Mouse (Mus musculus) forebrain, postnatal 0 days (tissue): ENCODE data around the gene Mllt1. TPM values are rescaled to one million over a fixed set of nuclear protein-coding genes. Genes with fewer than 3 reads are reported as not detected.

Experiments
- ATAC-seq: fragments of 200-750 bp; cut with Nextera tagmentation; 2 replicates; pipeline ENCODE4 v1.8.0; 2017; ENCODE audit warnings: mild to moderate bottlenecking, moderate library complexity
- DNase-seq: peaks from one replicate; pipeline ENCODE4 v3.0.0-alpha.2; 2015
- H3K27ac ChIP-seq: fragments of 300-500 bp; sonication (generic); 2 replicates; pipeline ENCODE4 v1.5.1; 2014; ENCODE audit warnings: low read depth, mild to moderate bottlenecking, antibody characterized with exemption, low read length, moderate library complexity, mixed read lengths
- H3K27me3 ChIP-seq: fragments of 300-500 bp; sonication (generic); 2 replicates; pipeline ENCODE4 v1.6.1; 2014; ENCODE audit warnings: mild to moderate bottlenecking, low read length, mixed read lengths; ENCODE audit not compliant: insufficient read depth
- H3K36me3 ChIP-seq: fragments of 300-500 bp; sonication (generic); 2 replicates; pipeline ENCODE4 v1.6.1; 2014; ENCODE audit warnings: mild to moderate bottlenecking, moderate library complexity; ENCODE audit not compliant: insufficient read depth
- H3K4me1 ChIP-seq: fragments of 300-500 bp; sonication (generic); 2 replicates; pipeline ENCODE4 v1.6.1; 2014; ENCODE audit warnings: antibody characterized with exemption; ENCODE audit not compliant: insufficient read depth
- H3K4me2 ChIP-seq: fragments of 300-500 bp; sonication (generic); 2 replicates; pipeline ENCODE4 v1.6.1; 2014; ENCODE audit warnings: low read depth, mild to moderate bottlenecking, moderate library complexity
- H3K4me3 ChIP-seq: fragments of 300-500 bp; sonication (generic); 2 replicates; pipeline ENCODE4 v1.5.1; 2014; ENCODE audit warnings: low read depth, low read length, mixed read lengths
- H3K9ac ChIP-seq: fragments of 300-500 bp; sonication (generic); 2 replicates; pipeline ENCODE4 v1.6.1; 2014; ENCODE audit warnings: mild to moderate bottlenecking
- H3K9me3 ChIP-seq: fragments of 300-500 bp; sonication (generic); 2 replicates; pipeline ENCODE4 v1.6.1; 2016; ENCODE audit warnings: low read length
- CTCF ChIP-seq: sonication (generic); IDR thresholded peaks from 2 replicates; pipeline ENCODE4 v1.5.1; 2016; ENCODE audit warnings: antibody characterized with exemption, control low read depth, low read depth
- WGBS: fragments of 180-500 bp; shearing (Covaris S2); extraction: QIAGEN DNeasy Blood & Tissue Kit; methylation state at CpG from one replicate; pipeline ENCODE4 v1.1.7; 2014; 5-methylcytosine and 5-hydroxymethylcytosine counted together
- polyA plus RNA-seq: library from polyadenylated mRNA; unstranded; fragments of >200 nt; fragmentation: Nextera tagmentation; extraction: Ambion mirVana; gene quantifications from 2 replicates; pipeline ENCODE4 v1.2.1, GENCODE M21; 2015
- total RNA-seq: library from RNA; depleted of rRNA; stranded (reverse); fragments of >200 nt; gene quantifications from 2 replicates; pipeline ENCODE4 v1.2.3, GENCODE M21; 2014

The Mllt1 gene
- total and polyA plus RNA-seq, 2 experiments from 2014 or later = 65.8 to 109 TPM

- H3K36me3 ChIP-seq = no peaks in the 10 kb centered on the region
- no peaks in the 10 kb centered on the region for H3K9me3 ChIP-seq
- H3K4me2 ChIP-seq = no peak overlapping the region
- H3K27me3 ChIP-seq = no peaks in the 10 kb centered on the region
- no peak for DNase-seq
- H3K4me1 ChIP-seq = no peaks in the 10 kb centered on the region
- TF ChIP-seq CTCF = no peak
- no peak overlapping the region for H3K9ac ChIP-seq
- no peak for ATAC-seq
- no peak overlapping the region for H3K4me3 ChIP-seq
- WGBS = 83% methylated on average over 5 of the region's 5 CpGs
- no peak overlapping the region for H3K27ac ChIP-seq
Measured at GRCm38 (mm10) chr17:56974708-56975240, 39.6 kb upstream of the Mllt1 start.

GRCm38 (mm10) chr17:56973956-56974707 is 38.9 kb upstream of the Mllt1 start:
- DNase-seq = no peak
- ATAC-seq = no peak
- no peak overlapping the region for H3K27ac ChIP-seq
- no peak for TF ChIP-seq CTCF
- no peaks in the 10 kb centered on the region for H3K4me1 ChIP-seq
- H3K36me3 ChIP-seq = no peaks in the 10 kb centered on the region
- no peaks in the 10 kb centered on the region for H3K27me3 ChIP-seq
- H3K4me2 ChIP-seq = no peak overlapping the region
- WGBS = 68% methylated on average over 13 of the region's 14 CpGs
- H3K9me3 ChIP-seq = no peaks in the 10 kb centered on the region
- H3K4me3 ChIP-seq = no peak overlapping the region
- no peak overlapping the region for H3K9ac ChIP-seq

- H3K27me3 ChIP-seq = no peaks in the 10 kb centered on the region
- H3K36me3 ChIP-seq = no peaks in the 10 kb centered on the region
- H3K9me3 ChIP-seq = no peaks in the 10 kb centered on the region
- no peak overlapping the region for H3K4me3 ChIP-seq
- H3K27ac ChIP-seq = no peak overlapping the region
- ATAC-seq (no peak), DNase-seq (no peak)
- no peak for TF ChIP-seq CTCF
- WGBS = 58% methylated on average over 5 of the region's 5 CpGs
- H3K4me1 ChIP-seq = no peaks in the 10 kb centered on the region
- no peak overlapping the region for H3K4me2 ChIP-seq
- H3K9ac ChIP-seq = no peak overlapping the region
Measured at GRCm38 (mm10) chr17:56970081-56970480, 34.9 kb upstream of the Mllt1 start.

- Histone ChIP-seq H3K9me3 (no peaks in the 10 kb centered on the region), H3K4me1 (no peaks in the 10 kb centered on the region), H3K36me3 (no peaks in the 10 kb centered on the region), H3K27ac (no peak overlapping the region), H3K4me2 (no peak overlapping the region), H3K9ac (no peak overlapping the region), H3K4me3 (no peak overlapping the region), H3K27me3 (no peaks in the 10 kb centered on the region)
- ATAC-seq = no peak
- DNase-seq = no peak
- WGBS = 71% methylated on average over 3 of the region's 3 CpGs
- TF ChIP-seq CTCF = no peak
Measured at GRCm38 (mm10) chr17:56969321-56969720, 34.1 kb upstream of the Mllt1 start.

- no peaks in the 10 kb centered on the region for H3K4me1 ChIP-seq
- no peak overlapping the region for H3K9ac ChIP-seq
- no peak overlapping the region for H3K27ac ChIP-seq
- TF ChIP-seq CTCF = no peak
- H3K4me3 ChIP-seq = no peak overlapping the region
- ATAC-seq (no peak), DNase-seq (no peak)
- H3K27me3 ChIP-seq = no peaks in the 10 kb centered on the region
- 77% methylated on average over 6 of the region's 6 CpGs for WGBS
- no peak overlapping the region for H3K4me2 ChIP-seq
- H3K9me3 ChIP-seq = no peaks in the 10 kb centered on the region
- no peaks in the 10 kb centered on the region for H3K36me3 ChIP-seq
Measured at GRCm38 (mm10) chr17:56963646-56964045, 28.4 kb upstream of the Mllt1 start.

GRCm38 (mm10) chr17:56962642-56963405 is 27.6 kb upstream of the Mllt1 start:
- H3K4me1 ChIP-seq = no peaks in the 10 kb centered on the region
- no peak overlapping the region for H3K4me2 ChIP-seq

GRCm38 (mm10) chr17:56961880-56962279 is 26.7 kb upstream of the Mllt1 start:
- Histone ChIP-seq H3K4me3 (no peak overlapping the region), H3K36me3 (no peaks in the 10 kb centered on the region), H3K4me2 (no peak overlapping the region), H3K27me3 (no peaks in the 10 kb centered on the region), H3K9me3 (no peaks in the 10 kb centered on the region), H3K27ac (no peak overlapping the region), H3K4me1 (no peaks in the 10 kb centered on the region), H3K9ac (no peak overlapping the region)
- no peak for ATAC-seq
- TF ChIP-seq CTCF = no peak
- 91% methylated on average over 4 of the region's 4 CpGs for WGBS
- DNase-seq = no peak

More at GRCm38 (mm10) chr17:56962642-56963405, 27.6 kb upstream of the Mllt1 start:
- no peak for DNase-seq
- Histone ChIP-seq H3K9ac (no peak overlapping the region), H3K27ac (no peak overlapping the region), H3K4me3 (no peak overlapping the region), H3K36me3 (no peaks in the 10 kb centered on the region), H3K27me3 (no peaks in the 10 kb centered on the region), H3K9me3 (no peaks in the 10 kb centered on the region)
- TF ChIP-seq CTCF = no peak
- ATAC-seq = no peak
- 78% methylated on average over 5 of the region's 5 CpGs for WGBS
